Mouse (Mus musculus): Measurements from ENCODE around the gene Atp6v0c.

DNA sequence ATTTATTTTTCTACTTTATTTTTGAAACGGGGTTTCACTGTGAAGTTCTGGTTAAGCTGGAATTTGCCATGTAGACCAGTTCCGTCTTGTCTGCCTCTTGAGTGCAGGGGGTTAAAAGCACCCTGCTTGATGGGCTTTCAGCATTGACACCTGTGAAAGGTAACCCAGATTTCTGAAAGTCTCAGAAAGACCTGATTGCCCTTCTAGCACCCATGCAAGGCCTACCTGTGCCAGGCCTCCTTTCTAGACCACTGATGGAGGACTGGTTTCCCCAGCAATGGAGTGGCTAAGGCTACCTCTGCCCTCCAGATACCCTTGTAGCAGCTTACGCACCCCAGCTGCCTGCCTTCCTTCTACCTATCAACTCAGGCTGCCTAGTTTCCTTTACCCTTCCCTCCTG lies 623 bp upstream of the Atp6v0c start:
- TF ChIP-seq CTCF (IDR thresholded peaks at IDR 0.05) (no peak), EP300 (IDR thresholded peaks at IDR 0.05) (no peak)
